Mouse (Mus musculus): ENCODE measurements around the gene Stpg3.
A peak's percentile ranks its signal among the peaks of the same experiment; 100 is the strongest.

Gene Stpg3

DNA sequence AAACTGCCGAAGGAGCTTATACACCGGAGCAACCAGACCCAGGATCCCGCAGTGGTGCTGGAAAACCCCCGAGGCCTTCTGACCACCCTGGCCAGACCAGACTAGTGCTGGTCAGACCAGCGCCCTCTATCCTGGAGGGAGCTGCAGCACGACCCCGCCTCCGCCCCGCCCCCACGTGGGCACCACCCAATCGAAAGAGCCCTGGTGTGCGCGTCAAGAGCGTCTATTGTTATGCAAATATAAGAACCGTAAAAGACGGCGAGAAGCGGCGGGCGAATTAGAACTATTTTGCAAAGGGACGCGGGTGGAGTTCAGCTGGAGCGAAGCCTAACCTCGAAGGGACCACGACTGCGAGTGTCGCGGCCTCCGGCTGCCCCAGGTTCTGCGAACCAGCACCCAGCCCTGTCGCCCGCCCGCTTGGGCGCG, 33.9 kb downstream of the Stpg3 start, which contains the start of gene Nrarp:
Nrarp (plus strand) TSS at position 281 of the 426 bp plus-strand sequence.
- DNase-seq (ENCODE audit: low read depth, low spot score): peak; percentile 82

DNA sequence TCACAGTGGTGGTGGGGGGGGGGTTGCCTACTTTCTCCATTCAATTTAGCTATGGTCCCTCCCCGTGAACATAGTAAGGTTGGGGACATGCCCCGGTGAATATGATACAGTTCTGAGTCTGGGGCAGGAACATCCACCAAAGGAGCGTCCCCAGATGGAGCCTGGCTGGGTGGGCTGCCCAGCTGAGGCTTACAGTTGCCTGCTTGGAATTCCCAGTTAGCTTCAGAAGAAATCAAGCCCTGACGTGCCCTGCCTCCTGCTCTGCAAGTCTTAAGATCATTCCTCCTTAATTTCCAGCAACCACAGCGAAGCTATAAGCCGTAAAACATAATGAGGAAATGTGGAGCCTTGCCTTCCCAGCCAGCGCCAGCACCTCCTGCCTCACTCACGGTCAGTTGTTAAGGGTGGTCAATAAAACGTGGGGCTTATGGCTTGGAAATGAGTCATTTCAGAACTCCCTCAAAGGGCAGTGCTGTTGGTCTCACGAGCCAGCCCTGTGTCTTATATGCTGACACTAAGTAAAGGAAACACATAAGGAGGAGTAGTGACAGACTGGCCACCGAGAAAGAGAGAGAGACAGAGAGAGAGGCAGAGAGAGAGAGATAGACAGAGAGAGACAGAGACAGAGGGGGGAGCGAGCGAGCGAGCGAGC, 34.7 kb downstream of the Stpg3 start:
- no peak for DNase-seq (ENCODE audit: low read depth, low spot score)

GRCm38 (mm10) chr2:25178285-25178972, 36.0 kb downstream of the Stpg3 start:
- no peak for DNase-seq (ENCODE audit: low read depth, low spot score)

DNA sequence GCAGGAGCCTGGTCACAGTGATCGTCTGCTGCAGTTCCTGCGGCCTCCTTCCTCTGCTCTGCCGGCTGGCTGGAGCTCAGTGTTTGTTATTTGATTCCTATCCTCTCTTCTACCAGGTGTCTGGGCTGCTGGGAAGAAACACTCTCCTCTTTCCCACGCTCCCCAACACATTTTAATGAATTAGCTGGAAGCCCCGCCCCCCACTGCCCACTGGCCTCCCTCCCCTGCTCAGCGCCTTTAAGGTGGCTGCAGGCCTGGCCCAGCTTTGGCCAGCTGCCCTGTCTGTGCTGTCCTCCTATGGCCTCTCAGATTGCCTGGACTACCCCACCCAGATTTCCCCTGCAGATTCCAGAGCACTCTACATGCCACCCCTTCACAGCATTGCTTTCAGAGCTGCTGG, 36.8 kb downstream of the Stpg3 start:
- no peak for DNase-seq (ENCODE audit: low read depth, low spot score)

DNA sequence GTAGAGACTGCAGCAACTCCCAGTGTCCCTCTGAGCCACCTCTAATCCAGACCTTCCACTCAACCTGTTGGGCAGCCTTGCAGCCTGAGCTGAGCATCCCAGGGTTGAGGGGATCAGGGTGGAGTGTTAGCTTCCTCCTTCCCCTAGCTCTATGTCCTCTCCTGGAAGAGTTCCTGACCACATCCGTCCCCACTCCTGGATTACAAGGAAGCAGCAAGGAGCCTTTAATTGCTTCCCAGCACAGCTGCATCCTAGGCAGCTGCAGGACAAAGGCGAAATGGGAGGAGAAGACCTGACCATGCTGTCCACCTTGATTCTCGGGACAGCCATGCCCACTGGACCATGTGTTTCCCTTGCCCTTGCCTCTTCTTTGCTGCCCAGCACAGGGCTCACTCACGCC, 37.4 kb downstream of the Stpg3 start:
- no peak for DNase-seq (ENCODE audit: low read depth, low spot score)

DNA sequence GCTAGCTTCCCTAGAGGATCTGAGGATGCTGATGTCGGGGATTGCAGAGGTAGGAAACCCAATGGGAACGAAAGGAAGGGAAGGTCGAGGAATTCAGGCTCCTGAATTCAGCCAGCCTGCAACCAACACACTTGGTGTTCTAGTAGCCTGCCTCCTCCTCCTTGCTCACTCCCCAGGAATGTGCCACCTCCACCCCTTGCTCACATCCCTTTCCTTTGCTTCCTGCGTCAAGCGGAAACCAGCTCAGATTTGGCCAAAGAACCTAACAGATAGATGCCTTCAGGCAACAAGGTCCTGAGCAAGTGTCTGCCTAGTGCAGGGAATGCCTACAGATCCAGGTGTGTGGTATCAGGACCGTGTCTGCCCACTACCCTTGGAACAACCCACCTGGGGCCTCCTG, 37.9 kb downstream of the Stpg3 start:
- DNase-seq (ENCODE audit: low read depth, low spot score): no peak

DNA sequence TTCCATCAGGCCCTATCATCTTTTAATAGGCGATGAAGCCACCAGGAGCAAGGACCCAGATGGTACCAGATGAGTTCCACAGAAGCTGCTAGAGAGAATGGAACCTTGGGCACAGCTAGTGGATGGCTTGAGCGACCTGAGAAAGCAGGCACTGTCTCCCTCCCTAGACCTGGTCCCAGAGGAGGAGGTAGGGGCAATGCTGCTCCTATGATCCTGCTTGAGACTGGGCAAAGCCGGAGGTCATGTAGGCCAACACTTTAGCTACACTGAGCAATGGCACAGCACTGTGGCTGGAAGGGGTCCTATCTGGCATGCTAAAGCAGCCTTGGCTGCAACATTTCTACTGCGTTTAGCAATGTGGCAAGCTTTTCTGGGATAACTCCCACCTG, 38.8 kb downstream of the Stpg3 start:
- no peak for DNase-seq (ENCODE audit: low read depth, low spot score)

- no peak for DNase-seq (ENCODE audit: low read depth, low spot score)
These were observed 39.4 kb downstream of the Stpg3 start for GRCm38 (mm10) chr2:25174866-25175689.

GRCm38 (mm10) chr2:25173821-25174220, 40.6 kb downstream of the Stpg3 start:
- no peak for DNase-seq (ENCODE audit: low read depth, low spot score)

DNA sequence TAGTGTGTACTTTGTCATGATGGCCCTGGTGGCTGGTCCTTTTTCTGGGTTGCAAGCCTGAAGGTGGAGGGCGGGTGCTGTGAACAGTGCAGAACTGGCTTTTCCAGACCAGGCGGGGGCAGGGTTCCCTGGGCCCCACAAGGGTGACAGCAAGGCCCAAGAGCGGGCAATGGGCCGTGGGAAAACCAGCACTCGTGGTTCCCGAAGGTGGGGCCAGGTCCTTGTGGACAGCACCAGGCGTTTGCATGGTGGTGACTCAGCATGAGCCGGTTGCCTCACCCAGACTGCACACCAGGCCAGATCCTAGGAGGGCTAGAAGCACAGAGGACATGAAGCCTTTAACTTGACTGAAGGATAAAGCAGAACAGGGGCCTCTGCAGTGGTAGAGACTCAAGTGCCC, 41.8 kb downstream of the Stpg3 start:
- DNase-seq (ENCODE audit: low read depth, low spot score): no peak

DNA sequence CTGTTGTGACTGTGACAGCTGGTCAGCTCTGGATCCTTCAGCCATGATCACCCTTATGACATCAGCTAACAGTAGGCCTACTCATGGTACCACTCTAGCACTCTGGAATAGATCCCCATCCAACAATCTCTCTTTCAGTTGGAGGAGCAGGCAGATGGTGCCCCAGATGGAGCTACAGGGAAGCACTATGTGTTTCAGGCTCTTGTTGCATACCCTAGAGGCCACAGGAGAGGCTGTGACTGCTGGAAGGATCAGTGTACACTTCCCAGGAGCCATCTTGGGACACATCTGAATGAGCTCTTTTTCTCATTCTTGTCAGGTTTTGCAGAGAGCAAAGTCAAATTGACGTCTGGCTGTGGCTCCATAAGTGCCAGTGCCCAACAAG, 42.7 kb downstream of the Stpg3 start:
- DNase-seq (ENCODE audit: low read depth, low spot score): no peak

DNA sequence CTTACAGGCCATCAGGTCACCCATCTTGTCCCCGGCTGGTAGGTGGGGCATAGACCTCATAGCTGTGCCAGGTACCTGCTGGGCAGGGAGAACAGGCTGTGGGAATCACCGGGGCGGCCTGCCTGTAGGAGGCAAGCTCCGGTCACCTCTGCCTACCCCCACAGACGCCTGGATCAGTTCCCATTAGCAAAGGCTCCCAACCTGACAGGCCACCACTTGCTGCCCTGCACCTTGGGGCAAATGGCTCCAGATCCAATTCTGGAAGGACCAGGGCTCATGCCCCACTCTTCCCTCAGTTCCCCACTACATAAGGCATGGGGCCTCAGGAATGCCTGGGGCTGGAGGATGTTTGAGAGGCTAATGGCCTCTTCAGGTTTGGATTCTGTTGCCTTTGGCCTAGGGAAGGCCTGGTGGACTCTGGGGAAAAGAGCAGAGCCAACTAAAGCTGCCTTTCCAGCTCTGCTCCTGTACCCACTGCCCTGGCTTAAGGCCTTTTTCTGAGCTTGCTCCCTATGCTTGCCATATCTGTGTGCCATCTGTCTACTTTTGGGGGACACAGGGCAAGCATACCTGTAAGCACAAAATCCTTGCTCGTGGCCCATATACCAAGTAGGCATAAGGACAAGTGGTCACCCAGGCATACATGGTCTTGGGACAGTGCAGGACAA, 43.2 kb downstream of the Stpg3 start:
- DNase-seq (ENCODE audit: low read depth, low spot score): no peak

- DNase-seq (ENCODE audit: low read depth, low spot score): no peak
These were observed 43.9 kb downstream of the Stpg3 start for GRCm38 (mm10) chr2:25170326-25171100.

DNA sequence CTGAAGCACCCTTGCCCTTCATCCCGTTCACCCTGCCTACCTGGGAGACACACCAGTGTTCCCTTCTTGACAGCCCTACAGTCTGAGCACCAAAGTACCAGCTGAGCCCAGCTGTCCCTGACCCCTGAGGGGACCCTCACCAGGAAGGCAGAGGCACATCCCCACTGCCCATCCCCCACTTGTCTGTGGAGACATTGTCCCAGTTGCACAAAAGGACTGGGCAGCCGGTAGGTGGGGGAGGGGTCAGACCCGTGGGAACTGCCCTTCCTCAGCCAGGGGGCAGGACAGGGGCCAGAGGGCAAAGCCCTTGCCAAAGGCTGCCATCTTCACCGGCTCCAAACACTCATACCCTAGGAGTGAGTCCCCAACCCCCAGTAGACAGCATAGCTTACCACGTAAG, 44.7 kb downstream of the Stpg3 start:
- DNase-seq (ENCODE audit: low read depth, low spot score): no peak

DNA sequence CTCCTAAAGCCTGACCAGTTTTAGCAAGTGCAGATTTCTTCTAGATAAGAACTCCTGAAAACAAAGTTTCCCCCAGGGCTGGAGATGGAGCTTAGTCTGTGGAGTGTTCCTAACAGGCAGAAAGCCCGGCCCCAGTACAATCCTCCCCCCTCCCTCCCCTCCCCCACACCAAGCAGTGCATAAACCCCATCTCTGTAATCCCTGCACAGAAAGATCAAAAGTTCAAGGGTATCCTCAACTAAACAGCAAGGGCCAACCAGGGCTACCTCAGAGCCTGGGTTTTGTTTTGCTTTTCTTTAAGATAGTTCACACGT, 45.8 kb downstream of the Stpg3 start:
- no peak for DNase-seq (ENCODE audit: low read depth, low spot score)

DNA sequence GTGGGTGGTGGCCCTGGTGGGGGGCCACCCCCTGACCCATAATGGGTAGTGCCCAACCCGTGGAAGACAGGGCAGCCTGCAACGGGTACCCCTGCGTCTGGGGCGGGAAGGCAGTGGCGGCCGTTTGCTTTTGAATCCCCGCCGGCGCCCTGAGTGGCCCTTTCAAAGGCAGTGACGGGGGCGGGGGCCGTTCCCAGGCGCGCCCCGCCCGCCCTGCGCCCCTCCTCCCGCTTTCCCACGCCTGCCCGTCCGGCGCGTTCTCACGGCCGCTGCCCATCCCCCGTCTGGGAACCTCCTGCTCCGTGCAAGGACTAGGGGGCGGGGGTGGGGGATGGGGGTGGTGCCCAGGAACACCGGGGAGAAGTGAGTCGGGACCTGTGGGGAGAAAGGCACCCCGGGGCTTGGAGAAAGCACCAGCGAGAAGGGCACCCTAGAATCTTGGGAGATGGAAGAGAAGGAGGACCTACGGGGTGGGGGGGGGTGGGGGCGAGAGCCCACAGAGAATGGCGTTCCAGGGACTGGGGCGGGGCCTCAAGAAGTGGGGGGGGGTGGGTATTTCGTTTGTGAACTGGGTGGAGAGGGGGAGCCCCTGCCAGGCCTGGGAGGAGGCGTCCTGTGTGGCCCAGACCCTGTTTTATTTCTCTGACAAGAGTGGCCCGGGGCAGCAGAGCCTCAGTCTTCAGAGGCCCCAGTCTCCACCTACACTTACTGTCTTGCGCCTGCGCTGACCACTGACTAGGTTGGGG, 46.3 kb downstream of the Stpg3 start:
- peak; percentile 24 for DNase-seq (ENCODE audit: low read depth, low spot score)

GRCm38 (mm10) chr2:25167481-25167880, 47.0 kb downstream of the Stpg3 start:
- DNase-seq (ENCODE audit: low read depth, low spot score): no peak
